Mouse (Mus musculus) liver, adult 2 months (tissue): Measurements from ENCODE around the gene Cib4. TPM values are rescaled to one million over a fixed set of nuclear protein-coding genes. Genes with fewer than 3 reads are reported as not detected.

Source experiments
- DNase-seq: peaks from one replicate; pipeline ENCODE4 v3.0.0-alpha.2; 2011; ENCODE audit warnings: low read depth, low spot score; ENCODE audit errors: extremely low read depth
- H3K27ac ChIP-seq: fragments of 200-500 bp; replicated peaks from 2 replicates; pipeline ENCODE4 v1.5.1; 2012; ENCODE audit warnings: low read depth, mild to moderate bottlenecking, control low read depth, inconsistent platforms, low read length; ENCODE audit not compliant: insufficient read depth
- H3K27me3 ChIP-seq: fragments of 200-500 bp; 2 replicates; pipeline ENCODE4 v1.6.1; 2012; ENCODE audit warnings: mild to moderate bottlenecking, moderate library complexity, low read length, inconsistent platforms; ENCODE audit not compliant: control insufficient read depth, insufficient read depth
- H3K36me3 ChIP-seq: fragments of 200-500 bp; 2 replicates; pipeline ENCODE4 v1.6.1; 2012; ENCODE audit warnings: low read length, inconsistent platforms; ENCODE audit not compliant: control insufficient read depth, insufficient read depth
- H3K4me1 ChIP-seq: fragments of 200-500 bp; 2 replicates; pipeline ENCODE4 v1.6.1; 2011; ENCODE audit warnings: low read length; ENCODE audit not compliant: control insufficient read depth, insufficient read depth
- H3K4me3 ChIP-seq: fragments of 200-500 bp; 2 replicates; pipeline ENCODE4 v1.5.1; 2011; ENCODE audit warnings: low read depth, mild to moderate bottlenecking, control low read depth, low read length, moderate library complexity; ENCODE audit not compliant: insufficient read depth
- H3K79me2 ChIP-seq: fragments of 200-500 bp; 2 replicates; pipeline ENCODE4 v1.6.1; 2012; ENCODE audit warnings: inconsistent platforms, mild to moderate bottlenecking, low read length, moderate library complexity; ENCODE audit not compliant: control insufficient read depth, insufficient read depth
- H3K9ac ChIP-seq: fragments of 200-500 bp; 2 replicates; pipeline ENCODE4 v1.6.1; 2012; ENCODE audit warnings: low read depth, mild to moderate bottlenecking, control low read depth, inconsistent platforms, low read length
- CTCF ChIP-seq: fragments of 200-500 bp; IDR thresholded peaks from 2 replicates; pipeline ENCODE4 v1.5.1; 2011; ENCODE audit warnings: low read depth, low read length, control low read depth
- POLR2A ChIP-seq: fragments of 200-500 bp; IDR thresholded peaks from 2 replicates; pipeline ENCODE4 v1.6.1; 2011; ENCODE audit warnings: low read length, control low read depth; ENCODE audit not compliant: insufficient read depth; ENCODE audit errors: extremely low read depth
- WGBS: fragments of 180-500 bp; shearing (Covaris S2); methylation state at CpG from one replicate; pipeline ENCODE4 v1.1.7; 2018; 5-methylcytosine and 5-hydroxymethylcytosine counted together
- polyA plus RNA-seq: library from polyadenylated mRNA; depleted of rRNA; stranded (reverse); fragments of >200 nt; gene quantifications from 2 replicates; pipeline ENCODE4 v1.2.3, GENCODE M21; 2012
- total RNA-seq: library from RNA; depleted of rRNA; stranded (reverse); fragments of >200 nt; gene quantifications from 2 replicates; pipeline ENCODE4 v1.2.3, GENCODE M21; 2014

Cib4 gene
- total and polyA plus RNA-seq, 2 experiments = not detected

DNA sequence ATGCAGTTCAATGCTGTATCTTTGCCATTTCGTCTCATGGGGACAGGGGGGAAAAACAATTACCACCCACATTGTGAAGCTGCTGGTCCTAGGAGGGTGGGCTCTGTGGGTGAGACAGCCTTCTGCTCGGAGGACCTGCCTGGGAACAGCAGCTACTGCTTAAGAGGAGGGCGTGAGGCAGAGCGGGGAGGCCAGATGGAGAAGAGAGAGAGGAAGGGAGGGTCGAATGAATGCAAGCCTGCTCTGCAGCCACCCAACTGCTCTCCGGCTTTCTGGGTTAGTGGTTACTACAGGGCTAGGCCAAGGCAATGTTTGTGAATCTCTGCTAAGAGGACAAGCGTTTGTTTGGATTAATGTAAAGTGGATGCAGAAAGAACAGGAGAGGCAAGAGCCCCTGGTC is 26.1 kb downstream of the Cib4 start:
- WGBS = 74% methylated on average over 7 of the region's 7 CpGs
- H3K27ac ChIP-seq = no peak overlapping the region
- no peak overlapping the region for H3K9ac ChIP-seq

GRCm38 (mm10) chr5:30518547-30518946 is 27.1 kb downstream of the Cib4 start:
- Histone ChIP-seq H3K4me1 (peaks cover 6% of the 10 kb centered on the region; the same call in 1 of the 2 replicates), H3K27ac (no peak overlapping the region), H3K4me3 (no peak overlapping the region), H3K9ac (no peak overlapping the region), H3K79me2 (no peaks in the 10 kb centered on the region), H3K36me3 (no peaks in the 10 kb centered on the region), H3K27me3 (no peaks in the 10 kb centered on the region)
- no peak for DNase-seq
- 84% methylated on average over 6 of the region's 6 CpGs for WGBS
- TF ChIP-seq CTCF = no peak
- TF ChIP-seq POLR2A = no peak

More for the DNA sequence above, 26.1 kb downstream of the Cib4 start:
- no peaks in the 10 kb centered on the region for H3K79me2 ChIP-seq
- no peak for DNase-seq
- TF ChIP-seq CTCF = no peak
- TF ChIP-seq POLR2A = no peak
- H3K27me3 ChIP-seq = no peaks in the 10 kb centered on the region
- H3K4me3 ChIP-seq = no peak overlapping the region
- peaks cover 6% of the 10 kb centered on the region; the same call in 1 of the 2 replicates for H3K4me1 ChIP-seq
- H3K36me3 ChIP-seq = no peaks in the 10 kb centered on the region

DNA sequence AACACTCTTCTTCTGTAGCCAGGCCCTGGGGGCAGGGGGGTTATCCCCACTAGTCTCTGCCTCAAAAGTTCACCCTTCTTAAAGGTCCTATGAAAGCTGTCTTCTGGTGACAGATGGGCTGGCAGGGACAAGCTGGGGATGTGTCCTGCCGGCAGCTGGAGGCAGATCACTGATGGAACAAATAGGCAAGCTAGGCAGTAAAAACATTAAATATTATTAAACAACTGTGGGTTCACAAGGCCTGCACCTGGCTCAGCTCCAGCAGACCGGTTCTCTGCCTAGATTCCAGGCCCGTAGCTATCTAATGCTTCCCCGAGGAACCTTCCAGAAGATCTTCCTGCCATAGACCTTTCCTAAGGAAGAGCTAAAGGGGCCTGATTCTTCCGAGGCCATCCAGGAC is 27.5 kb downstream of the Cib4 start:
- H3K36me3 ChIP-seq = no peaks in the 10 kb centered on the region
- no peak overlapping the region for H3K9ac ChIP-seq
- H3K27ac ChIP-seq = no peak overlapping the region
- H3K27me3 ChIP-seq = no peaks in the 10 kb centered on the region
- WGBS = 80% methylated on average over 5 of the region's 5 CpGs
- DNase-seq = peak; percentile 15
- H3K4me3 ChIP-seq = no peak overlapping the region
- H3K79me2 ChIP-seq = no peaks in the 10 kb centered on the region
- no peak for TF ChIP-seq POLR2A
- TF ChIP-seq CTCF = no peak
- H3K4me1 ChIP-seq = peaks cover 3% of the 10 kb centered on the region; the same call in 1 of the 2 replicates

DNA sequence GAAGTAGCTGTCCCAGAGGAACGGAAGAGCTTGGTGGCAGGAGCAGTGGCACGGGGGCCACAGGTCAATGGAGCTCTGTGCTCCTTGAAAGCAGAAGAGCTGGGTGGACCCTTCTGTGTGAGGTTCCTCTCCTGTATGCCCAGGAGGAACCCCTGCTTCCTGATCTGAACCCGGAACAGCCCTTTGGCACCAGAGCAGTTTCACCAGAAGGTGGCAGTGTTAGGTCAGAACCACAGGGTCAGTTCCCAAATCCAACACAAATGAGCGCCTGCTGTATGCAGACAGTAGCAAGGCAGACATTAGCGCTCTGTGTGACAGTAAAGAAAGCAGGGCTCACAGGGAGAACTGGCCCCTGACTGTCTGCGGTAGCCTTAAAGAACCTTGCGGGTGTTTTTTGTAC is 29.3 kb downstream of the Cib4 start:
- Histone ChIP-seq H3K79me2 (no peaks in the 10 kb centered on the region), H3K9ac (no peak overlapping the region), H3K4me1 (no peaks in the 10 kb centered on the region), H3K27ac (no peak overlapping the region), H3K4me3 (no peak overlapping the region), H3K36me3 (no peaks in the 10 kb centered on the region), H3K27me3 (no peaks in the 10 kb centered on the region)
- WGBS = 50% methylated on average over 7 of the region's 7 CpGs
- no peak for TF ChIP-seq POLR2A
- peak; percentile 87 for TF ChIP-seq CTCF
- peak; percentile 55 for DNase-seq

GRCm38 (mm10) chr5:30513111-30513510 is 32.5 kb downstream of the Cib4 start:
- 83% methylated on average over 8 of the region's 8 CpGs for WGBS
- TF ChIP-seq CTCF (no peak), POLR2A (no peak)
- no peak overlapping the region for H3K27ac ChIP-seq
- no peaks in the 10 kb centered on the region for H3K4me1 ChIP-seq
- H3K4me3 ChIP-seq = no peak overlapping the region
- no peaks in the 10 kb centered on the region for H3K27me3 ChIP-seq
- no peaks in the 10 kb centered on the region for H3K79me2 ChIP-seq
- no peak overlapping the region for H3K9ac ChIP-seq
- DNase-seq = no peak
- H3K36me3 ChIP-seq = no peaks in the 10 kb centered on the region

GRCm38 (mm10) chr5:30497299-30497698 is 48.3 kb downstream of the Cib4 start:
- Histone ChIP-seq H3K9ac (no peak overlapping the region), H3K27ac (no peak overlapping the region), H3K36me3 (no peaks in the 10 kb centered on the region), H3K27me3 (no peaks in the 10 kb centered on the region), H3K79me2 (no peaks in the 10 kb centered on the region), H3K4me1 (no peaks in the 10 kb centered on the region), H3K4me3 (no peak overlapping the region)
- 86% methylated on average over 7 of the region's 7 CpGs for WGBS
- TF ChIP-seq CTCF (no peak), POLR2A (no peak)
- DNase-seq = no peak
